In genomic region chr8:105949350-105949749, GRCm38 (mm10) we compare ENCODE assay signal across 8 mouse cellular contexts. TPM values are rescaled to one million over a fixed set of nuclear protein-coding genes. Genes with fewer than 3 reads are reported as not detected.
DNase-seq lines count a peak whose midpoint lies in the region; ATAC-seq and TF ChIP-seq lines count a peak whose summit lies in the region.

No protein-coding gene starts in this region.

- no peak overlapping the region for H3K27ac ChIP-seq in forebrain, embryonic 16.5 days (ENCODE audit: low read length)
- no peak overlapping the region for H3K27ac ChIP-seq in forebrain, embryonic 15.5 days (replicated peaks)
- no peak overlapping the region for H3K27ac ChIP-seq in lung, embryonic 16.5 days (ENCODE audit: low read length)
- peak overlapping the region; percentile 46 for H3K27ac ChIP-seq in heart, embryonic 11.5 days (ENCODE audit: low read depth, low read length)
- no peak overlapping the region for H3K27ac ChIP-seq in limb, embryonic 14.5 days (replicated peaks; ENCODE audit: low read depth, low read length)

- H3K27me3 ChIP-seq in forebrain, embryonic 16.5 days (replicated peaks; ENCODE audit: control insufficient read depth, insufficient read depth, low read length), result no peaks in the 10 kb centered on the region
- no peaks in the 10 kb centered on the region for H3K27me3 ChIP-seq in forebrain, embryonic 15.5 days
- H3K27me3 ChIP-seq in lung, embryonic 16.5 days (ENCODE audit: control insufficient read depth, insufficient read depth, low read depth, low read length), result no peaks in the 10 kb centered on the region
- H3K27me3 ChIP-seq in heart, embryonic 11.5 days (ENCODE audit: control insufficient read depth, insufficient read depth, low read length), result no peaks in the 10 kb centered on the region
- no peaks in the 10 kb centered on the region for H3K27me3 ChIP-seq in limb, embryonic 14.5 days (ENCODE audit: control insufficient read depth, insufficient read depth, low read length)

- no peak overlapping the region for H3K4me2 ChIP-seq in forebrain, embryonic 16.5 days (ENCODE audit: low read length)
- no peak overlapping the region for H3K4me2 ChIP-seq in forebrain, embryonic 15.5 days (replicated peaks)
- H3K4me2 ChIP-seq in lung, embryonic 16.5 days (ENCODE audit: low read depth, low read length), result no peak overlapping the region
- no peak overlapping the region for H3K4me2 ChIP-seq in heart, embryonic 11.5 days
- no peak overlapping the region for H3K4me2 ChIP-seq in limb, embryonic 14.5 days (replicated peaks; ENCODE audit: low read depth, low read length, severe bottlenecking)

- 0 out of 2 replicates have a peak, but pooled peaks have one; percentile 29 for ATAC-seq in forebrain, embryonic 16.5 days
- ATAC-seq in forebrain, embryonic 15.5 days (replicated peaks), result no peak
- peak; percentile 58 for ATAC-seq in lung, embryonic 16.5 days (ENCODE audit: low read depth)
- no peak for ATAC-seq in heart, embryonic 11.5 days (replicated peaks; ENCODE audit: insufficient number of reproducible peaks, low FRiP score, low TSS enrichment)
- ATAC-seq in limb, embryonic 14.5 days (ENCODE audit: low FRiP score, low read depth), result no peak

- no peak overlapping the region for H3K4me3 ChIP-seq in forebrain, embryonic 16.5 days (replicated peaks; ENCODE audit: low read length)
- no peak overlapping the region for H3K4me3 ChIP-seq in forebrain, embryonic 15.5 days
- no peak overlapping the region for H3K4me3 ChIP-seq in lung, embryonic 16.5 days (ENCODE audit: low read length)
- no peak overlapping the region for H3K4me3 ChIP-seq in heart, embryonic 11.5 days (ENCODE audit: low read depth, low read length)
- no peak overlapping the region for H3K4me3 ChIP-seq in limb, embryonic 14.5 days (replicated peaks; ENCODE audit: low read length)

- H3K9me3 ChIP-seq in forebrain, embryonic 16.5 days (ENCODE audit: control insufficient read depth, low read length), result no peaks in the 10 kb centered on the region
- no peaks in the 10 kb centered on the region for H3K9me3 ChIP-seq in forebrain, embryonic 15.5 days
- no peaks in the 10 kb centered on the region for H3K9me3 ChIP-seq in lung, embryonic 16.5 days (ENCODE audit: control insufficient read depth, low read length)
- H3K9me3 ChIP-seq in heart, embryonic 11.5 days (replicated peaks; ENCODE audit: control insufficient read depth, low read length), result no peaks in the 10 kb centered on the region
- H3K9me3 ChIP-seq in limb, embryonic 14.5 days (ENCODE audit: control insufficient read depth, low read length), result no peaks in the 10 kb centered on the region

- no peaks in the 10 kb centered on the region for H3K36me3 ChIP-seq in forebrain, embryonic 16.5 days (ENCODE audit: control insufficient read depth, insufficient read depth)
- no peaks in the 10 kb centered on the region for H3K36me3 ChIP-seq in forebrain, embryonic 15.5 days
- H3K36me3 ChIP-seq in lung, embryonic 16.5 days (ENCODE audit: control insufficient read depth, insufficient read depth, low read length), result peaks cover 59% of the 10 kb centered on the region
- peaks cover 60% of the 10 kb centered on the region for H3K36me3 ChIP-seq in heart, embryonic 11.5 days (ENCODE audit: control insufficient read depth, insufficient read depth, low read length)
- peaks cover 97% of the 10 kb centered on the region for H3K36me3 ChIP-seq in limb, embryonic 14.5 days (ENCODE audit: control insufficient read depth, insufficient read depth, low read length)

- no peak for TF ChIP-seq POLR2A in limb, embryonic 14.5 days (IDR thresholded peaks at IDR 0.05; ENCODE audit: borderline replicate concordance, extremely low read depth, insufficient read depth, insufficient read length)

- 46% methylated on average over 10 of the region's 10 CpGs for WGBS in forebrain, embryonic 16.5 days
- 48% methylated on average over 10 of the region's 10 CpGs for WGBS in forebrain, embryonic 15.5 days
- 32% methylated on average over 10 of the region's 10 CpGs for WGBS in lung, embryonic 16.5 days
- WGBS in heart, embryonic 11.5 days (ENCODE audit: insufficient replicate concordance), result 70% methylated on average over 10 of the region's 10 CpGs
- WGBS in limb, embryonic 14.5 days, result 72% methylated on average over 10 of the region's 10 CpGs

- DNase-seq in lung, adult 18-20 months, result no peak
- DNase-seq in limb, embryonic 14.5 days (ENCODE audit: low spot score), result peak; percentile 61
- peak; percentile 69 for DNase-seq in testis, postnatal 14 days (ENCODE audit: low spot score)
- no peak for DNase-seq in urinary bladder, postnatal 25 days (ENCODE audit: low spot score)

- no peak overlapping the region for H3K9ac ChIP-seq in forebrain, embryonic 16.5 days (replicated peaks; ENCODE audit: low read depth, low read length)
- H3K9ac ChIP-seq in forebrain, embryonic 15.5 days (replicated peaks), result no peak overlapping the region
- no peak overlapping the region for H3K9ac ChIP-seq in lung, embryonic 16.5 days (ENCODE audit: low read length)
- 0 out of 2 replicates have a peak overlapping the region, but pooled peaks have one; percentile 28 for H3K9ac ChIP-seq in heart, embryonic 11.5 days (ENCODE audit: low read depth, low read length)
- no peak overlapping the region for H3K9ac ChIP-seq in limb, embryonic 14.5 days (ENCODE audit: low read depth, low read length, severe bottlenecking)

- H3K4me1 ChIP-seq in forebrain, embryonic 16.5 days (replicated peaks; ENCODE audit: control insufficient read depth, insufficient read depth, low read length), result peaks cover 11% of the 10 kb centered on the region
- peaks cover 21% of the 10 kb centered on the region for H3K4me1 ChIP-seq in forebrain, embryonic 15.5 days
- H3K4me1 ChIP-seq in lung, embryonic 16.5 days (replicated peaks; ENCODE audit: control insufficient read depth, insufficient read depth, low read length), result peaks cover 14% of the 10 kb centered on the region
- peaks cover 20% of the 10 kb centered on the region for H3K4me1 ChIP-seq in heart, embryonic 11.5 days (ENCODE audit: control insufficient read depth, insufficient read depth, low read length)
- H3K4me1 ChIP-seq in limb, embryonic 14.5 days (ENCODE audit: control insufficient read depth, insufficient read depth, low read length), result peaks cover 14% of the 10 kb centered on the region

RNA-seq across cellular contexts. Expression of gene Lcat, which starts 6.2 kb away (rescaled TPM):
- 0.67 and 0.84 TPM in 2 replicates for polyA plus RNA-seq in forebrain, embryonic 16.5 days (2015; fragmentation: Nextera tagmentation; extraction: Ambion mirVana)
- 0.41 and 0.50 TPM in 2 replicates for polyA plus RNA-seq in forebrain, embryonic 15.5 days (2015; fragmentation: Nextera tagmentation; extraction: Ambion mirVana)
- 1.6 and 2.8 TPM in 2 replicates for polyA plus RNA-seq in lung, embryonic 16.5 days (2015; fragmentation: Nextera tagmentation; extraction: Ambion mirVana)
- 0.70 and 2.6 TPM in 2 replicates for polyA plus RNA-seq in heart, embryonic 11.5 days (2014; fragmentation: Nextera tagmentation; extraction: Ambion mirVana)
- polyA plus RNA-seq in limb, embryonic 14.5 days (2012; rRNA removed), result 15.9 and 18.5 TPM in 2 replicates
- polyA plus RNA-seq in limb, embryonic 14.5 days (2014; fragmentation: Nextera tagmentation; extraction: Ambion mirVana), result 1.9 and 3.0 TPM in 2 replicates

RNA-seq across cellular contexts. Expression of gene Psmb10, which starts 11.1 kb away (rescaled TPM):
- polyA plus RNA-seq in forebrain, embryonic 16.5 days (2015; fragmentation: Nextera tagmentation; extraction: Ambion mirVana), result 30.5 and 44.8 TPM in 2 replicates
- 36.3 and 39.7 TPM in 2 replicates for polyA plus RNA-seq in forebrain, embryonic 15.5 days (2015; fragmentation: Nextera tagmentation; extraction: Ambion mirVana)
- 39.7 and 56.6 TPM in 2 replicates for polyA plus RNA-seq in lung, embryonic 16.5 days (2015; fragmentation: Nextera tagmentation; extraction: Ambion mirVana)
- 50.8 and 60.0 TPM in 2 replicates for polyA plus RNA-seq in heart, embryonic 11.5 days (2014; fragmentation: Nextera tagmentation; extraction: Ambion mirVana)
- polyA plus RNA-seq in limb, embryonic 14.5 days (2012; rRNA removed), result 31.8 and 45.8 TPM in 2 replicates
- polyA plus RNA-seq in limb, embryonic 14.5 days (2014; fragmentation: Nextera tagmentation; extraction: Ambion mirVana), result 37.8 and 38.8 TPM in 2 replicates

RNA-seq across cellular contexts. Expression of gene Ctrl, which starts 15.7 kb away (rescaled TPM):
- 1.9 and 2.6 TPM in 2 replicates for polyA plus RNA-seq in forebrain, embryonic 16.5 days (2015; fragmentation: Nextera tagmentation; extraction: Ambion mirVana)
- 2.0 and 2.2 TPM in 2 replicates for polyA plus RNA-seq in forebrain, embryonic 15.5 days (2015; fragmentation: Nextera tagmentation; extraction: Ambion mirVana)
- 0.77 and 1.2 TPM in 2 replicates for polyA plus RNA-seq in lung, embryonic 16.5 days (2015; fragmentation: Nextera tagmentation; extraction: Ambion mirVana)
- polyA plus RNA-seq in heart, embryonic 11.5 days (2014; fragmentation: Nextera tagmentation; extraction: Ambion mirVana), result 1.1 and 1.3 TPM in 2 replicates
- polyA plus RNA-seq in limb, embryonic 14.5 days (2012; rRNA removed), result 4.1 and 5.7 TPM in 2 replicates
- 0.88 and 1.7 TPM in 2 replicates for polyA plus RNA-seq in limb, embryonic 14.5 days (2014; fragmentation: Nextera tagmentation; extraction: Ambion mirVana)

RNA-seq across cellular contexts. Expression of gene Slc12a4, which starts 16.5 kb away (rescaled TPM):
- polyA plus RNA-seq in forebrain, embryonic 16.5 days (2015; fragmentation: Nextera tagmentation; extraction: Ambion mirVana), result 12.5 and 13.9 TPM in 2 replicates
- 9.3 and 10.1 TPM in 2 replicates for polyA plus RNA-seq in forebrain, embryonic 15.5 days (2015; fragmentation: Nextera tagmentation; extraction: Ambion mirVana)
- polyA plus RNA-seq in lung, embryonic 16.5 days (2015; fragmentation: Nextera tagmentation; extraction: Ambion mirVana), result 35.1 and 38.3 TPM in 2 replicates
- 28.6 and 39.9 TPM in 2 replicates for polyA plus RNA-seq in heart, embryonic 11.5 days (2014; fragmentation: Nextera tagmentation; extraction: Ambion mirVana)
- 116 and 135 TPM in 2 replicates for polyA plus RNA-seq in limb, embryonic 14.5 days (2012; rRNA removed)
- polyA plus RNA-seq in limb, embryonic 14.5 days (2014; fragmentation: Nextera tagmentation; extraction: Ambion mirVana), result 46.0 and 56.2 TPM in 2 replicates

RNA-seq across cellular contexts. Expression of gene Dpep3, which starts 29.9 kb away (rescaled TPM):
- not detected in 2 replicates for polyA plus RNA-seq in forebrain, embryonic 16.5 days (2015; fragmentation: Nextera tagmentation; extraction: Ambion mirVana)
- polyA plus RNA-seq in forebrain, embryonic 15.5 days (2015; fragmentation: Nextera tagmentation; extraction: Ambion mirVana), result not detected in 2 replicates
- polyA plus RNA-seq in lung, embryonic 16.5 days (2015; fragmentation: Nextera tagmentation; extraction: Ambion mirVana), result not detected in 2 replicates
- not detected in 2 replicates for polyA plus RNA-seq in heart, embryonic 11.5 days (2014; fragmentation: Nextera tagmentation; extraction: Ambion mirVana)
- not detected in 2 replicates for polyA plus RNA-seq in limb, embryonic 14.5 days (2012; rRNA removed)
- 0.11 TPM in 1 of 2 replicates, not detected in the other for polyA plus RNA-seq in limb, embryonic 14.5 days (2014; fragmentation: Nextera tagmentation; extraction: Ambion mirVana)

Comparison
In these comparisons a context has a peak if more than half of its experiments do, and no peak if none do; other contexts are left out.
1. ATAC-seq: peak in forebrain, embryonic 16.5 days (single experiment) and lung, embryonic 16.5 days (single experiment); none in forebrain, embryonic 15.5 days (single experiment), heart, embryonic 11.5 days (single experiment) and limb, embryonic 14.5 days (single experiment).
2. DNase-seq: peak in limb, embryonic 14.5 days (single experiment) and testis, postnatal 14 days (single experiment); none in lung, adult 18-20 months (0 of 2) and urinary bladder, postnatal 25 days (single experiment).